Mouse (Mus musculus) midbrain, embryonic 11.5 days (tissue): Measurements from ENCODE around the gene Thap7. TPM values are rescaled to one million over a fixed set of nuclear protein-coding genes. Genes with fewer than 3 reads are reported as not detected.
A peak's percentile ranks its signal among the peaks of the same experiment; 100 is the strongest.

ENCODE experiments used
- ATAC-seq: fragments of 200-750 bp; cut with Nextera tagmentation; 2 replicates; pipeline ENCODE4 v1.8.0; 2017; ENCODE audit warnings: moderate TSS enrichment, moderate library complexity; ENCODE audit not compliant: low FRiP score
- DNase-seq: peaks from one replicate; pipeline ENCODE4 v3.0.0; 2015; ENCODE audit warnings: low spot score; ENCODE audit errors: missing footprints
- H3K27ac ChIP-seq: fragments of 300-500 bp; sonication (generic); 2 replicates; pipeline ENCODE4 v1.5.1; 2014; ENCODE audit warnings: low read depth, low read length
- H3K27me3 ChIP-seq: fragments of 300-500 bp; sonication (generic); 2 replicates; pipeline ENCODE4 v1.6.1; 2014; ENCODE audit warnings: mild to moderate bottlenecking, low read length, moderate library complexity, mixed read lengths; ENCODE audit not compliant: control insufficient read depth, insufficient read depth
- H3K36me3 ChIP-seq: fragments of 300-500 bp; sonication (generic); 2 replicates; pipeline ENCODE4 v1.6.1; 2014; ENCODE audit warnings: mild to moderate bottlenecking, low read length, moderate library complexity, mixed read lengths; ENCODE audit not compliant: control insufficient read depth, insufficient read depth
- H3K4me1 ChIP-seq: fragments of 300-500 bp; sonication (generic); 2 replicates; pipeline ENCODE4 v1.6.1; 2014; ENCODE audit warnings: low read length; ENCODE audit not compliant: control insufficient read depth, insufficient read depth
- H3K4me2 ChIP-seq: fragments of 300-500 bp; sonication (generic); 2 replicates; pipeline ENCODE4 v1.6.1; 2014; ENCODE audit warnings: mild to moderate bottlenecking, moderate library complexity
- H3K4me3 ChIP-seq: fragments of 300-500 bp; sonication (generic); 2 replicates; pipeline ENCODE4 v1.5.1; 2014; ENCODE audit warnings: low read depth, low read length
- H3K9ac ChIP-seq: fragments of 300-500 bp; sonication (generic); 2 replicates; pipeline ENCODE4 v1.6.1; 2014; ENCODE audit warnings: low read length
- H3K9me3 ChIP-seq: fragments of 300-500 bp; sonication (generic); 2 replicates; pipeline ENCODE4 v1.6.1; 2016; ENCODE audit warnings: low read length; ENCODE audit not compliant: control insufficient read depth
- WGBS: fragments of 180-500 bp; shearing (Covaris S2); extraction: QIAGEN DNeasy Blood & Tissue Kit; methylation state at CpG from one replicate; pipeline ENCODE4 v1.1.7; 2014; 5-methylcytosine and 5-hydroxymethylcytosine counted together
- polyA plus RNA-seq: library from polyadenylated mRNA; unstranded; fragments of >200 nt; fragmentation: Nextera tagmentation; extraction: Ambion mirVana; gene quantifications from 2 replicates; pipeline ENCODE4 v1.2.1, GENCODE M21; 2014

Thap7 gene
- polyA plus RNA-seq, 1 experiment from 2014 or later = 47.1 TPM

DNA sequence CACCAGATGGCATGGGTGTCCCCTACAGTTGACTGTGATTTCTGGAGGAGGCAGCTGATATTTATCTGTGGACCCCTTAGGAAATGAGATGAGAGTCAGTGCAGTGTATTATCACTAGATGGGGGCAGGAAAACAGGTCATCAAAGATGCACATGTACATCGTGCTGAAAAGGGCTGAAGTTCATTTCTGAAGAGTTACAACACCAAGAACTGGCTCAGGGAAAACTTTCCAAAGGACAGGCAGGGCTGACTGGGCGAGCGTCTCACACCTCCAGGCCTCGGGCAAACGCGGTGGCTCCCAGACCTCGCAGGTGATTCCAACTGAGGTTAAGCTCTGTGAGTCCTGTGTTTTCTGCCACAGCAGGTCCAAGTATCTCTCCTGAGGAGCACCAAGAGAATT, 21.9 kb upstream of the Thap7 start:
- H3K4me2 ChIP-seq = no peak overlapping the region
- no peaks in the 10 kb centered on the region for H3K27me3 ChIP-seq
- no peaks in the 10 kb centered on the region for H3K9me3 ChIP-seq
- peaks cover 14% of the 10 kb centered on the region for H3K4me1 ChIP-seq
- ATAC-seq (no peak), DNase-seq (no peak)
- no peak overlapping the region for H3K9ac ChIP-seq
- H3K4me3 ChIP-seq = no peak overlapping the region
- WGBS = 87% methylated on average over 7 of the region's 7 CpGs
- H3K27ac ChIP-seq = no peak overlapping the region
- H3K36me3 ChIP-seq = no peaks in the 10 kb centered on the region

DNA sequence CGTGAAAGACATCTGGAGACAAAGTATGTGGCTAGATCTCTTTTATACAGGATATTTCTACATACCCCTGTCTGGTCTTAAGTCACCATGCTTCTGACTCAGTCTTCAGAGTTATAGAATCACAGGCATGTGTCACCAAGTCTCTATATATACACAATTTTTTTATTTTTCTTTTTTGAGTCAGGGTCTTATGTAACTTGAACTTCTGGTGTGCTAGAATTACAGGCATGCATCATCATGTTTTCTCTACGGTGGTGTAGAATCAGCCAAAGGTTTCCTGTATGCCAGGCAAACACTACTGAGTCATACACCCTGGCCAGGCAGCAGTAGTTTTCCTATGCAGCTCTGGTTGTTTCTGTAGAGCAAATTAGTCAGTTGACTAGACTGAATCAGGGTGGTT, 11.7 kb upstream of the Thap7 start:
- Histone ChIP-seq H3K4me3 (no peak overlapping the region), H3K27ac (no peak overlapping the region), H3K9ac (no peak overlapping the region), H3K36me3 (no peaks in the 10 kb centered on the region), H3K27me3 (no peaks in the 10 kb centered on the region), H3K9me3 (no peaks in the 10 kb centered on the region), H3K4me1 (no peaks in the 10 kb centered on the region), H3K4me2 (no peak overlapping the region)
- no peak for ATAC-seq
- peak; percentile 49 for DNase-seq
- WGBS = 86% methylated on average over 2 of the region's 2 CpGs

DNA sequence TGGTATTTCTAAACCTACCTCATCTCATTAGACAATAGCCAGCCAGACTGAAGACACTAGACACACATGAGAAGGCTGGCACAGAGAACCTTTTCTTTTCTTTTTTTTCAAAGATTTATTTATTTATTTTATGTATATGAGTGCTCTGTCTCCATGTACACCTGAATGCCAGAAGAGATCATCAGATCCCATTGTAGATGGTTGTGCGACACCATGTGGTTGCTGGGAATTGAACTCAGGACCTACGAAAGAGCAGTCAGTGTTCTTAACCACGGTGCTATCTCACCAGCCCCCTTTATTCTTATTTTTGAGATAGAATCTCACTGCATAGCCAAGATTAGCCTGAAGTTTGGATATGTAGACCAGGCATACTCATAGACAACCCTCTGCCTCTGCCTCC, 5.6 kb upstream of the Thap7 start:
- H3K36me3 ChIP-seq = no peaks in the 10 kb centered on the region
- DNase-seq (no peak), ATAC-seq (no peak)
- 89% methylated on average over 3 of the region's 3 CpGs for WGBS
- H3K27ac ChIP-seq = no peak overlapping the region
- no peaks in the 10 kb centered on the region for H3K9me3 ChIP-seq
- H3K4me3 ChIP-seq = no peak overlapping the region
- H3K9ac ChIP-seq = no peak overlapping the region
- peaks cover 5% of the 10 kb centered on the region for H3K4me1 ChIP-seq
- H3K4me2 ChIP-seq = no peak overlapping the region
- no peaks in the 10 kb centered on the region for H3K27me3 ChIP-seq

DNA sequence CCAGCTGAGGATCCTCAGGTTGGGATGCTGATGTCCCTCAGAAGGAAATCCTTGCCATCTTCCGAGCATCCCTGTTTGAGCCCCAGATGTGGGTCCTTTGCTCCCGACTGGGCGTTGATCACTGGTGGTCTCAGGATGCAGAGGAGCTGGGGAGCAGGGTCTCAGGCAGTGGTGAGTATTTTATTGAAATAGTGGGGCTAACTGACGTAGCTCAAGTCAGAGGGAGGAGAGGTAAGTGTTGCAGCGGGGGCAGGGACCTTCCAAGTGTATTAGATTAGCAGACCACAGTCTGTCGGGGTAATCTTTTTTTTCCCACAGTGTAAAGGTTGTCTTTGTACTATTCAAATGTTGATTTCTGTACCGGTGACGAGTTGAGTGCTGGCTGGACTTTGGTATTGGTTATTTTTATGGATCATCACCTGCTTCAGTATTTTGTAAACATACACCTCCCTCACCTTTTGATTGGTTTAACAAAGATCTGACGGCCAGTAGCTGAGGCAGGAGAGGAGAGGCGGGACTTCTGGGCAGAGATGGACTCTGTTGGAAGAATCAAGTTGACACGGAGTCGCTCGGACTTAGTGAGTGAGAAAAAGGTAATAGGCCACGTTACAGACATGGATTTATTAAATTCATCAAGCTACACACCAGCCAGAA, 1.9 kb upstream of the Thap7 start:
- 68% methylated on average over 14 of the region's 14 CpGs for WGBS
- H3K9me3 ChIP-seq = no peaks in the 10 kb centered on the region
- ATAC-seq (no peak), DNase-seq (peak; percentile 61)
- H3K4me3 ChIP-seq = no peak overlapping the region
- no peak overlapping the region for H3K4me2 ChIP-seq
- no peak overlapping the region for H3K27ac ChIP-seq
- H3K9ac ChIP-seq = no peak overlapping the region
- H3K4me1 ChIP-seq = peaks cover 18% of the 10 kb centered on the region
- no peaks in the 10 kb centered on the region for H3K27me3 ChIP-seq
- H3K36me3 ChIP-seq = peaks cover 7% of the 10 kb centered on the region

DNA sequence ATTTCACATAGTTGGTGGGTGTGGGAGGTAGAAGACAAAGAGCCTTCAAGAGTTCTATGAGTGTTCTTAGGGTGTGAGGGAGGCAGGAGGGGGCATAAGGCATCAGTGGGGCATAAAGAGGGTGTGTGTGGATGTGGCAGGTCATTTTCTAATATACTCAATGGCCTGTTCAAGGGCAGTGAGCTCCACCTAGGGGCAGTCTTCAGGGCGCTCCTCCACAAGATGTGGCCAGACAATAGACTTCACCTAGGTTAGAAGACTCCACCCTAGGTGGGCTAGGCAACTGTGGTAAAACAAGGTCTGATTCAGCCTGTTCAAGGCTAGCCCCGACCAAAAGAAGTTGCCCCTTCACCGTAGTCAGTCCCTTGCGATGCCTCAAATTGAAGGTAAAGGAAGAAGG, 1.3 kb upstream of the Thap7 start:
- DNase-seq = peak; percentile 73
- no peak overlapping the region for H3K4me3 ChIP-seq

DNA sequence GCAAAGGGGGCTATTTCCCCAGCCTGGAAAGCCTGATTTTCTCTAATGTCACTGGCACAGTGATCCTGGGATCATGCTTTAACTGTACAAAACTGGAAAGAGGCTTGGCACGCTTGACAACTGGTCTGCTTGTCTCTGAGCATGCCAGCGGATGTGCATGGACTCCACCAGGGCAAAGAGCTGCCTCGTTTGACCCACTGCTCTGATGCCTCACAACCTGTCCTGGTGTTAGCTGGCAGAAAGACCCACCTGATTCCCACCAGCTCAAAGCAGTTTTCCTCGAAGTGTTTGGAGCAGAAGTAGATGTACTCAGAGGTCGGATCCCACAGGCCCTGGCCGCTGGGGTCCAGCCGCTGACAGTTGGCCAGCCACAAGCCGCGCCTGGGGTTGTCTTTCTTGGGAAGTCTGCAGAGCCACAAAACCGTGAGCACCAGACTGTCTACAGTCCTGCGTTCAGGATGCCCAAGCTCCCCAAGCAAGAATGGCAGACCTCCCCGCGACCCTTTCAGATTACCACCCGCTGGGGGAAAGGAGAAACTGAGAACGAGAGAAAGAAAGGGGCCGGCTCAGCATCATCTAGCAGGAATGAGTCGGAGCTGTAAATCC, 852 bp downstream of the Thap7 start:
- no peaks in the 10 kb centered on the region for H3K9me3 ChIP-seq
- 21% methylated on average over 17 of the region's 17 CpGs for WGBS
- H3K4me1 ChIP-seq = peaks cover 18% of the 10 kb centered on the region
- H3K4me2 ChIP-seq = peak overlapping the region; percentile 93
- peak overlapping the region; percentile 90 for H3K27ac ChIP-seq
- peak overlapping the region; percentile 58 for H3K4me3 ChIP-seq
- DNase-seq (no peak), ATAC-seq (peak; percentile 20; the same call in 1 of the 2 replicates)
- peaks cover 18% of the 10 kb centered on the region for H3K36me3 ChIP-seq
- no peaks in the 10 kb centered on the region for H3K27me3 ChIP-seq
- peak overlapping the region; percentile 88 for H3K9ac ChIP-seq

More for the DNA sequence above, 1.3 kb upstream of the Thap7 start:
- peaks cover 10% of the 10 kb centered on the region for H3K36me3 ChIP-seq
- H3K27ac ChIP-seq = no peak overlapping the region
- H3K4me2 ChIP-seq = no peak overlapping the region
- H3K9me3 ChIP-seq = no peaks in the 10 kb centered on the region
- WGBS = 65% methylated on average over 4 of the region's 4 CpGs
- no peaks in the 10 kb centered on the region for H3K27me3 ChIP-seq
- peaks cover 18% of the 10 kb centered on the region for H3K4me1 ChIP-seq
- no peak overlapping the region for H3K9ac ChIP-seq
- no peak for ATAC-seq

DNA sequence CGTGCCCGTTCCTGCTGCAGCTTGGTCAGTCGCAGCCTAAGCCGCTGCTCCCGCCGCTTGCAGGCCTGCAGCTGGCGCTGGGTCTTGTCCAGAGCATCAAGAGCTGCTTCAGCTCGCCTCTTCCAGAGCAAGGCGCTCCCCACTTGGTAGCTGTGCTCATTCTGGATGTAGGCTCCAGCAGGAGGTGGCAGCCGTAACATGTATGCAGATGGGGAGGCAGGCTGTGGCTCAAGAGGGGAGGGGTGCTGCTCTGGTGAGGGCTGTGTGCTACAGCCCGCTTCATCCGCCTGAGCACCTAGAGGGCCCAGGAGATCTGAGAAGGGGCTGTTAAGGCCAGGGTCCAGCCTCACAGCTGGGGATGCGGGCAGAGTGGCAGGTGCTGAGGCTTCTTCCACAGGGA, 2.7 kb downstream of the Thap7 start:
- no peak for DNase-seq
- Histone ChIP-seq H3K4me3 (no peak overlapping the region), H3K36me3 (peaks cover 28% of the 10 kb centered on the region), H3K27me3 (no peaks in the 10 kb centered on the region), H3K4me2 (no peak overlapping the region), H3K9me3 (no peaks in the 10 kb centered on the region), H3K9ac (no peak overlapping the region), H3K27ac (no peak overlapping the region), H3K4me1 (peaks cover 18% of the 10 kb centered on the region)
- 89% methylated on average over 13 of the region's 13 CpGs for WGBS
- no peak for ATAC-seq

DNA sequence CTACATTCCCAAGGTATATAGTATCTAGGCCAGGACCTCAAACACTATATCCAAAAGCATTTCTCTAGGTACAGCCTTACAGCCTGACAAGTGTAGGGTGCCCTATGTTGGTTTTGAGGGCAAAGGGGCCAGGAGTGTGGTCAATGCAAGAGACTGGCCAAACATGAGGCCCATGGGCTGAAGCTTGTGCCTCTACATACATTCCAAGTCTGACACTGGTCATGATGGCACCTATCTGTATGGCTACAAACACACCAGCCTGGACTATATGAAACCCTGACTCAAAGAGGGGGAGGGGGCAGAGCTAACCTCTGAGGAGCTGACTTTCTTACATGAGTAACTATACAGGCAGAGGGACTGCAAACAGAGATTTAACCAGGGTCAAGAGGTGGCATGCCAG, 3.3 kb downstream of the Thap7 start:
- DNase-seq = no peak
- no peak overlapping the region for H3K27ac ChIP-seq
- no peak overlapping the region for H3K4me3 ChIP-seq
- H3K27me3 ChIP-seq = no peaks in the 10 kb centered on the region
- H3K36me3 ChIP-seq = peaks cover 30% of the 10 kb centered on the region
- no peak overlapping the region for H3K4me2 ChIP-seq
- no peaks in the 10 kb centered on the region for H3K9me3 ChIP-seq
- ATAC-seq = no peak
- H3K9ac ChIP-seq = no peak overlapping the region
- H3K4me1 ChIP-seq = peaks cover 18% of the 10 kb centered on the region

DNA sequence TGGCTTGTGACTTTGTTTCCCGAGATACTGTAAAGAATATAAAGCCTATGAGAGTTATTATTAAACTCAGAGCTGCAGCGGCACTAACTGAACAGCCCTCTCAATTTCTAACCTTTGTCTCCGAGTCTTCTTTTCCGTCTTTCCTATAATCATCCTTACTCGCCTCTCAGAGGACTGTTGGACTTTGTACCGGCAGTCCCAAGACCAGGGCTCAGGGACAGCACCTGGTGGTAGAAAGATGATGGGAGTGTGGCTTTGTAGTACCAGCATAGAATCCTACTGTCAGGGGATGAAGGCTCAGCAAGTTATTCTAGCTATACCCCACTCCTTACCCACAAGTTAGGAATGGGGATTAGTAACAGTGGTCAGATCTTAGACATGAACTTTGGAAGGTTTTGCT, 4.7 kb downstream of the Thap7 start:
- Histone ChIP-seq H3K27ac (no peak overlapping the region), H3K36me3 (peaks cover 33% of the 10 kb centered on the region), H3K9ac (no peak overlapping the region), H3K4me1 (peaks cover 11% of the 10 kb centered on the region), H3K9me3 (no peaks in the 10 kb centered on the region), H3K27me3 (no peaks in the 10 kb centered on the region), H3K4me3 (no peak overlapping the region), H3K4me2 (no peak overlapping the region)
- ATAC-seq (no peak), DNase-seq (no peak)
- WGBS = 90% methylated on average over 6 of the region's 6 CpGs
